Mouse (Mus musculus) effector memory CD4-positive, alpha-beta T cell, adult 5 months (primary cell): Measurements from ENCODE around the gene Hydin. TPM values are rescaled to one million over a fixed set of nuclear protein-coding genes. Genes with fewer than 3 reads are reported as not detected.

Source experiments
- polyA plus RNA-seq: library from polyadenylated mRNA; unstranded; fragments of 100-300 nt; shearing (Covaris generic); gene quantifications from one replicate; pipeline ENCODE4 v1.2.1, GENCODE M21; 2017

Gene Hydin
- not detected for polyA plus RNA-seq

DNA sequence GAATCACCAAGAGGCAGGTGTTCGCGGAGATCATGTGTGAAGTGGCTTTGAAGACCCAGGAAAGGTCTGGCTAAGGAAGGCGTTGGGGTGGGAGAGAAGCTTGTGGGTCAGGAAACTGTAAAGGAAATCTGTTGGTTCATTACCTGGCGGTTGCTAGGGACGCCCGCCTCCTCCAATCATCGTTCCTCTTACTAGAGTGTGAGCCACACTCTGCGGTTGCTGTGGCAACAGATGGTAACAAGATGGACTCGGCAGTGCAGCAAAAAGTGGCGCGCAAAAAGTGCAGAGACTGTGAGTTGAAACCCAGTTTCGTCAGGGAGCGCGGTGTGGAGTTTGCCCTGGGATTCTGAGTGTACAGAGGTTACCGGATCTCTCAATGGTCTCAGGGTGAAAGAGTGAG is at the start of gene Hydin:
Hydin (plus strand) TSS at position 237 of the 400 bp plus-strand sequence.

DNA sequence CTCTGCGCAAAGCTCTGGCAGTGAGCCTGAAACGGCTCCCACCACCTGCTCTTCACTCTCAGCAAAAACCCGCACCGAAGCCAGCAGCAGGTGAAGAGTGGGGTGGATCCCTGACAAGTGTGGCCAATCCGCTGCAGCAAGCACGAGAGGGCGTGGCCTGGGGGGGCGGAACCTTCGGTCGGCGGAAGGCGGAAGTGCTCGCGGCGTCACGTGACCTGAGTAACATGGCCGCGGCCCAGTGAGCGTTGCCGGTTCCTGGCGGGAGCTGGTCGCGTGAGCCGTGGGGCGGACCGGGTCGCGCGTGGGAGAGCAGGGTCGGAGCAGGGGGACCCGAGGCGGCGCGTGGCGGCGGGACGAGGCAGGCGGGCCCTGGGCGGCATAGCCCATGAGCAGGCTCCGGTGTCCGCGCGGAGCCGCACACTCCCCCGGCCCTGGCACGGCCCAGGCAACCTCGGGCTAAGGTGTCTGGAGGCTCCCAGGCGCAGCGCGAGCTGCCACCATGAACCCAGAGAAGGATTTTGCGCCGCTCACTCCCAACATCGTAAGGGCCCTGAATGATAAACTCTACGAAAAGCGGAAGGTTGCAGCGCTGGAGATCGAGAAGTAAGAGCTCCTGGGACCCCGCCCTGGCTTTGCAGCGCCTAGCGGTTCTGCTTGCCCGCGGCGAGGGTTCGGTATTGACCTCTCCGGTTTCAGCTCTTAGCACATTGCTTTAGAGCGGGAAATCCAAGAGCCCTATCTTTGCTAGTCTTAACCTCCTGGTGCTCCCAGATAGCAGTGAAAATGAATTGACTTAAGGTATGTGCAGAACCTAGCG is 351.8 kb downstream of the Hydin start, which contains the start of gene Vac14:
Vac14 (plus strand) TSS at position 195 of the 817 bp plus-strand sequence.

Other genes with a start within 250 kb of the Hydin start
- gene Chst4, start 227.2 kb upstream of the Hydin start, polyA plus RNA-seq, result not detected
- gene Zfp612, start 187.2 kb upstream of the Hydin start, polyA plus RNA-seq, result 1.5 TPM
- not detected for gene Gm21964, start 165.8 kb upstream of the Hydin start, polyA plus RNA-seq
- gene Gm17720, start 164.2 kb upstream of the Hydin start, polyA plus RNA-seq, result not detected
- gene Calb2, start 98.8 kb upstream of the Hydin start, polyA plus RNA-seq, result not detected
- gene Cmtr2, start 51.3 kb upstream of the Hydin start, polyA plus RNA-seq, result 5.2 TPM